Mouse (Mus musculus): ENCODE data around the gene Srcin1.

- TF ChIP-seq GATA1 (IDR thresholded peaks at IDR 0.05; ENCODE audit: borderline replicate concordance, low read length), result no peak
- TF ChIP-seq FLI1 (IDR thresholded peaks at IDR 0.05; ENCODE audit: low read length), result no peak
Observed at GRCm38 (mm10) chr11:97567480-97567879, 8.5 kb downstream of the Srcin1 start.
